Mouse (Mus musculus) gastrocnemius, adult 8-10 months (tissue): ENCODE results near the gene Spock2. TPM values are rescaled to one million over a fixed set of nuclear protein-coding genes. Genes with fewer than 3 reads are reported as not detected.
A peak's percentile ranks its signal among the peaks of the same experiment; 100 is the strongest.

Experiments
- DNase-seq, 2 experiments: peaks; one replicate each; pipeline ENCODE4 v3.0.0; 2022; ENCODE audit warnings: low spot score in 2 of 2
- total RNA-seq, 4 experiments: library from RNA; stranded (reverse); gene quantifications; 2 replicates each; pipeline ENCODE4 v1.2.4; 2022

Gene Spock2
- total RNA-seq, result 1 to 10 TPM; 2.8 to 7.0 (median 5.4) TPM

DNA sequence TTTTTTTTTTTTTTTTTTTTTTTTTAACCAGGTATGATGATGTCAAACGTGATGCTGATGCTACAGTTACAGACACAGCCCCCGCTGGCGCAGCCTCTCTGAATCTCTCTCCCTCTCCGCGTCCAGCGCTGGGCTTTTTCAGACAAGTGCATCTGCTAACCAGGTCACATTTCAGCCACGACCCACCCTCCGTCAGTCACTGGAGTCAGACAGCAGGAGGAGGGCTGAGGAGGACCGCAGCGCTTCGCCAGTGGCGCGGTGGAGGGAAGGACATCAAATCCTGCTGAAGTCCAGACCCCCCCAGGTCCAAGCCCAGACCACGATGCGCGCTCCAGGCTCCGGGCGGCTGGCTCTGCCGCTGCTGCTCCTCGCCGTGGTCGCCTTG is at the start of gene Spock2:
TSS of gene Spock2 (plus strand) at position 74 of the 385 bp plus-strand sequence.
- no peak for DNase-seq

DNA sequence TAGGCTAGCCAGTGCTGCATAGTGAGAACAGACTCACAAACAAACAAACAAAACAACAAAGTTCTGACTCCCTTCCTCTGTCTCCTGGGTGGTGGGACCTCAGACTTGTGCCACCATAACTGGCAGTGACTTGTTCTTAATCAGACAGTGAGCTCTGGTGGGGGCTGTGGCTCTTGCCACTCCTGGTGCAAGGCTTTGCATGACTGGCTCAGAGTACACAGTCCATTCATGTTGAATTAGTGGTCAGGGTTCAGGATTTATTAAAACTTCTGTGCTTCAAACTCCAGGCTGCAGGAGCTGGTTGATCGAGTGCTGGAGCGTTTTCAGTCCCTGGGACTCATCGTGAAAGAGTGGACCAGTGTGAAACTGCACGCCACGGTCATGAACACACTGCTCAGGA is 43.8 kb upstream of the Spock2 start:
- DNase-seq, result no peak

DNA sequence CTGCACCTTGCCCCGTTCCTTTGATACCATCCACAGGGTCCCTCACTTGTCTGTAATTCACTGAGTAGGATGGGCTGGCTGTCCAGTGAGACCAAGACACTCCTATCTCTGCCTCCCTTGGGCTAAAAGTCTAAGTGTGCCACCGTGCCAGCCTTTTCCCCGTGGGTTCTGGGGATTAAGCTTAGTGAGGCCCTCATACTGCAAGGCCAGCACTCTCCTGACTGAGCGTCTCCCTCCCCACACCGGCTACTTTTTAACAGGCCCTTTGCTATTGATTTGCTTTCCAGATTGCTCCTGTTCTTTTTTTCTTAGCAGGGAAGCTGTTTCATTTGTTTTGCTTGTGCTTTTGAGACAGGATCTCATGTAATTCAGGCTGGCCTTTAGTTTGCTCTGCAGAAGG is 43.1 kb upstream of the Spock2 start:
- DNase-seq, result no peak

DNA sequence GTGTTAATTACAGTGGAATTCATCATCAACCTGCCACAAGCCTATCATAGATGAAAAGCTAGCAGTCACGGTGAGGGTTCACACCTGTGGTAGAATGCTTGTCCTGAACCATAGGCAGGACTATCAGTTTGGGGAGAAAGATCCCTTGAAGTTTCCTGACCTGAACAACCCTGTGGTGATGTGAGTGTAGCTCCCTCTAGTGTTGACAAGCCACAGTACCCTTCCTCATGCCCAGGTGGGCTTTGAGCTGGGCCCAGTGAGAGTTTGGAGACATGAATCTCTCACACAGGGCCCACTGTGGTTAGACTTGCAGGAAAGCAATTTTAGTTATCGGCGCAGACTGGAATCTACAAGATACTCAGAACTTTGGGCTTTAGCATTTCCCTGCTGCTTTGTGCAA is 39.5 kb upstream of the Spock2 start:
- no peak for DNase-seq

DNA sequence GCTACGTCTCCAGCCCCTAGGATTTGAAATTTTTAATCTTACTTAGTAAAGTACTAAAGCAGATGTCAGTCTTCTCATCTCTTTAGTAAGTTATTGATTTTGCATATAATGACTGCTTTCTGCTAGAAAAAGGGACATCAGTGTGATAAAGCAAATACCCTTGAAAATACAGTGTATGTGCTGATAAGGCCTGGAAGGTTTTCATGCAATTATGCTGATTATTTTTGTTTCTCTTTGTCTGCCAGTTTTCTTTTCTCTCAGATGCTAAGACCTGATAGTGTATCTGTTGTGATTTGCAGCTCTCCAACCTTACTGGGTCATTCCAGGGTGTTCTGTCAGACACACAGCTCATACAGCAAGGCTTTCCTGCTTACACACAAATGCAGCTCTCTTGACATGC is 30.9 kb upstream of the Spock2 start:
- DNase-seq, result no peak

DNA sequence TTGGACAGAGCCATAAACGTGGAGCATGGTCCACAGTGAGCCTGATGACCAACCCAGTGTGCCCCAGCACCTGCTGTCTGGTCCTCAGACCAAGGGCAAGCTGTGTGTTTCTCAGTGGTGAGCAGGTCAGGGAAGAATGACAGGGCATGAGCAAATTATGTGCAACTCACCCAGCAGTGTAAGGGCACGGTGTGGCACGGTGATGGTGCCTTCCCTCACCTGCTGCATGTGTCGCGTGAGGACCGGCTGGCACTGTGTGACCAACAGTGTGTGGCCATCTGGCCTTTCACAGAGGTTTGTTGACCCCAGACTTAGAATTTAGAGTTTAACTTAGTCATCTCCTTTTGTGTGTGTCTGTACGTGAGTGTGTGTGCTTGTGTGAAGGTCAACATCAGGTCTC is 28.8 kb upstream of the Spock2 start:
- DNase-seq, result no peak

DNA sequence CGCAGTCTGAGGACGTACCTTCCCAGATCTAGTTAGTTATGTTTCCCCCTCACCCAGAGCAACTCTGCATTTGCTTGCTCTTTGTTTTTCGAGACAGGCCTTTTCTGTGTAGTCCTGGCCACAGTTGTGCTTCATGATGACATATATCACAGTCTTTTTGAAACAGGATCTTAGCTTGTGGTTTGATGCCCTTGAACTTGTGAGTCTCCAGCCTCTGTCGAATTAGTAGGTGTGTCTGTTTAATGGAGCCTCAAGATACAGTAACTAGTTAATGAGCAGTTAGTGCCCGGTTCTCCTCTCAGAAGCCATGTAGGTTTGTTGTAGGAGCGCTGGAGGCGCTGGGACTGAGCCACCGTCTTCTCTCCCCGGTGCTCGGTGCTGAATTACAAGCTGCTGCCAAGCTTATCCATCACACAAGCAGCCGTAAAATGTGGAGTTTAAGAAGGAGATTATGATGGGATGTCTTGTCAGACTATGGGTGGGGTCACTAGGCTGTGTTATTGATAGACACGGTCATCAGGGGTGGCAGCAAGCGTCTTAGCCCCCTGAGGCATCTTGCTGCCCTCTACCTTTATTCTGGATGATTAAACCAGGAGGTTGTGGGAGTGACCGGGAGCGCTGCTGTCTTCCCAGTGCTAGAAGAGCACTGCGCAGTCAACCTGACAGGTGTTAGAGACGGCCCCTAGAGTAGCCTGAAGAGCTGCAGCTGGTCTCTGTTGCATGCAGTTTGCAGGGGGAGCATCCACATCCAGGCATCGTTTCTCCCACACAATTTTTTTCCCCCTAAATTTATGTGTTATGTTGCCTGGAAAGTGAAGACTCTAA is 28.1 kb upstream of the Spock2 start:
- DNase-seq, result no peak

DNA sequence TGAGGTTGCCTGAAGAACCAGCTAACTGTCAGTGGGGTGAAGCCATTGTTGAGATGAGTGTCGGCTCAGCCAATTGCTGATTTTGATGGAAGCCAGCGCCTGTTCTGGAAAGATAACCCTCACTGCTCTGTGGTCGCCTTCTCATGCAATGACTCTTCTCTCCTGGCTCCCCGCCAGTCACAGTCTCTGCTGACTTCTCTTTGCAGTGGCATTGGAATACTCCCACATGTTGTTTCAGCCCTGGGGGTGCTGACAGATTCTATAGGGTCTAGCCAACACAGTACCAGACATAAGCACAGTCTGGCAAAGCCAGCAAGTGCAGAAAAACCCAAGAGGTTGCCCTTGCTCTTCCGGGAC is 27.5 kb upstream of the Spock2 start:
- DNase-seq, result peak; percentile 30 to 31

DNA sequence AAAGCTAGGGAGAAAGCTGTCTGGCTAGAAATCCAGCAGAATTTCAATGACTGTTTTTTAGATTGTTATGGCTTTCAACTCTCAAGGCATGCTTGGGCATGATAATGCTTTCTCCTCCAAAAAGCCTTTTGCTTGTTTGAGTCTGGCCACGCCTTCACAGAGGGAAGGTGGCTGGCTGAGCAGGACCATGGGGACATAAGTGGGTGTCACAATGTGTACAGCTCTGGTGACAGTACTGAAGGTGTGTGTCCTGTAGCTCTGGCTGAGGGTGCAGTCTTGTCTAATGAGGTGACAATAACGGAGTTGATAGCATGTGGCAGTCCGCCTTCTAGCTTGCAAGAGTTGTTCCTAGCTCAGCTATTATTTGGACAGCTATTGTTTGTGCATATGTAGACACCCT is 25.8 kb upstream of the Spock2 start:
- no peak for DNase-seq

DNA sequence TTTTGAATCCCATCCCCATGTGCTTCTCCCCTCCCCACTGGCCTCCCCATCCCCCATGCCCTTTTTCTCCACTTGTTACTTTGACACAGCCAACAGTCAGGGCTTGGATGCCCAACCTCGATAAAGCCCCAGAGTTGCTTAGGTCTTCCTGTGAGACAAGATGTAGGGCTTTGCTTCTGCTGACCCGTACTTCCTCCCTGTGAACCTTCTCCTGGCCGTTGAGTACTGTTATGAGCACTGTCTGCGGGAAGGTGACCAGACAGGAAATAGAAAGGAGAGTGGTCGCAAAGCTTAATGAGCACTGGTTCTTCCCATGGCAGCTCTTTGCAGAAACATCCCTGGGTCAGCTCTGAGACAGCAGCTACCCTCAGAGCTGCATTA is 25.4 kb upstream of the Spock2 start:
- no peak for DNase-seq

DNA sequence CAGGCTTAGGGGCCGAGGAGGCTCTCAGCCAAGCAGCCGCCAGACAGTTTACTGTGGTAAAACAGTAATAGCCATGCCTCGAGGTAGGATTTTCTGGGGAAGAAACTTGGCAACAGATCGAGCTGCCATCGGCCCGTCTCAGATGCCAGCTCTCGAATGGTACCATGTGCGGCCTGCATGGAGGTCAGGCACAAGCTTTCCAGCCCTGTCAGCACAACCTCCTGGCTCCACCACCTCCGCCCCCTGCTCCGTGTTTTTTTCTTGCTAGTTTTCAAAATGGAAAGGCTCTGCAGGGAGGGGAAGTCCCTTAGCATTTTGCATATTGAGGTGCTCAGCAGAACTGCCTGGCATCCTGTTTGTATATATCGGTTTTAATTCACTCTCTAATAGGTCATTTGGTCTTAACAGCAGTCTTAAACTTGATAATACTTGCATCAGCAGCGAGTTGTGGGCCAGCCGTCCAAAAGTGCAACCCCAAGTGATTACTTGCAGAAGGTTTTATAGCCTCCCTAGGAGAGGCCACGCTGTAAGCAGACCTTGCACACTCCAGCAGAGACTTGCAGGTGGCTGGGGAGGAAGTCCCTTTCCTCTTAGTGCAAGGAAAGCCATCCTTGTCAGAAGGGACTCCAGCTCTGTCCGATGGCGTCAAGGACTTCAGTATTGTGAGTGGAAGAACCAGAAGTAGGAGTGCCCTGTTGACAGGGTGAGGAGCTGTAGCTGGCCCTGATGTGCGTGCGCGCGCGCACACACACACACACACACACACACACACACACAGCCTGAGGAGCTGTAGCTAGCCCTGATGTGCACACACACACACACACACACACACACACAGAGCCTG is 24.8 kb upstream of the Spock2 start:
- DNase-seq, result peak; percentile 43 to 50

DNA sequence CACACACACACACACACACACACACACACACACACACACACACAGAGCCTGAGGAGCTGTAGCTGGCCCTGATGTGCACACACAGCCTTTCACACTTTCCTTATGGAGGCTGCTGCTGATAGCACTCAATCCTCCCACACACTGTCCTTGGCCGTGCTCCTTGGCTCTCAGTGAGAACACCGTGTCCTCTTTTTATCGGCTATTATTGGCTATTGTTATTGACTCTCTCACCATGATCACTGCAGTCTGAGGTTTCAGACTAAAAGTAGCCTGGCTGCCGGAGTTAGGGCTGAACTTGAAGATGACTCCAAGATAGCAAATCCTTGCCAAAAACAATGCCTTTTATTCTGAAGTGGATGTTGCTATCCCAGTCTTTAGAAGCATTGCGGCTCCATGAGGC is 24.1 kb upstream of the Spock2 start:
- peak; percentile 69 to 75 for DNase-seq

DNA sequence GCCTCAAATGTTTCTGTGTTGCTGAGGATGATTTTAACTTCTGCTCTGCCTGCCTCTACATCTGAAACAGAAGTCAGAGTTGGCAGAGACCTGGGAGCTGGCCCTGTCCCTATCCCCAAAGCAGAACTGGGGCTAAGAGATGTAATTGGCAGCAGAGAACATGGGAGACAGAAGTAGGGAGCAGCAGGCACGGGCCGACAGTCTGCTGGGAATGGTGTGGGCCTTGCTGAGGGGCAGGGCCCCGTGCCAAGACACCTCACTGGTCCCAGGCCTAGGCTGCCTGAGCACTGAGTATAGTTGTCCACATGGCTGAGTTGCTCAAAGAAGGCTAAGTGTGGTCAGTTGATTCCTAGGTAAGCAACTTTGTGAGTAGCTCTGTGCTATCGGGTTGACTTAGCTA is 22.0 kb upstream of the Spock2 start:
- no peak for DNase-seq

DNA sequence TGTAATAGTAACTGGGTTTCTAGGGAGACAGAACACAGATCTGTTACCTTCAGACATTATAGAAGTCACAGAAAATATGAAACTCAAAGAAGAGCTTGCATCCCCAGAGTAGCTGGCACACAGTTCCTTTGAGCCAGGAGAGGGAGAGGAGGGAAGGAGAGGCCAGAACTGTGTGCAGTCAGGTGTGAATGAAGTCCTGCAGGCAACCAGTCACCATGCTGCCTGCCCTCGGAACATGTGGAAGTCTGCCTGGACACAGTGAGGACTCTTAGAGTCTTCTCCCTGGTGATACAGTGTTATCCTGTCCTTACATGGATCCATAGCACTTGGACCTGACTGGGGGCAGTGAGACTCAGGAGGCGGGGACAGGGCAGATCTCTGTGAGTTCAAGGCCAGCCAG is 13.7 kb upstream of the Spock2 start:
- no peak for DNase-seq

DNA sequence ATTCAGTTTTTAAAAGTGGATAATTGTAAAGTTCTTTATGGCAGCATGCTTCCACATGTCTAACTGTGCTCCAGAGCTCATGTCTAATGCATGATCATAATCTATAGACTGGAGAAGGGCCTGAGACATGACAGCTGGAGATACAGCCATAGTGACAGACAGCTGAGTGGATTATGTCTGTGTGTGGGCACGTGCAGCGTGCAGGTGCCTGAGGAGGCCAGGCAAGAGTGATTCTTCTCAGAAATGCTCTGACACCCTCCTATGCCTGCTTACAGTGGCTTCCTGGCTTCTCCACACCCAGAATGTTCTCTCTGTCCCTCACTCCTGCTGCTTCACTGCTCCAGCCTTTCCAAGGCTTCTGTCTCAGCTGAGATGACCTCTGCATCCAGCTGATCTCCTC is 12.3 kb upstream of the Spock2 start:
- DNase-seq, result no peak

DNA sequence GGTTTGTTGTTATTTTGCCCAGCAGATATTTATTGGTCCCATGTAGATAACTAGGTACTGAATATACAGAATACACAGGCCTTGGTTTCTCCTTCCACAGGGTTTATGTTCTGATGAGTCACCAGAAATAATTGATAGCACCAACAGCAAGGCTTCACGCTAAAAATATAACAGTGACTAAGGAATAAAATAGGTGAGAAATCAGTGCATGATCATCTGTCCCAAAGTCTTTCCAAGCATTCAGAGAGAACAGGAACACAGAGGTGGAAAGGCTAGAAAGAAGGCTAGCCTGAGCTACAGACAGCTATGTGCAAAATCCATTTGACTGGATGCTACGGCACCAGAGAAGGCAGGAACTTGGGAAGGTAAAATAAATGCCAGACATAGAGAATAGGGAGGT is 10.5 kb upstream of the Spock2 start:
- DNase-seq, result no peak

DNA sequence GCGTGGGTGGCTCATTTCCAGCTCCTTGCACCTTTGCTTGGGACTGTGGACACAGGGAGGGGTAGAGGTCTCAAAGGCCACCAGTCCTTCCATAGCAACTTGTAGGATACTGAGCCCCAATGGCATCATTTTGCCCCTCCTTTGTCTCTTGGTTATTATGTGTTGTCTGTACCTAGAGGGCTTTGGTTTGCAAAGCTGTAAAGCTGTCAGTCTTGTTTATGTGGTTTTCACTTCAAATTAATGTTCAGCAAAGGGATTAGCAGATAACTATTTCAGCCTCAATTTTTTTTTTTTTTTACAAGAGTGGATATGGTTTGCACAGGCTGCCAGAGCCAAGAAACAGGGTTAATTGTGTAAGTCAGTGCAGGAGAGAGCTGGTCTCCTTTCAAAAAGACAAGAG is 9.7 kb upstream of the Spock2 start:
- DNase-seq, result no peak

DNA sequence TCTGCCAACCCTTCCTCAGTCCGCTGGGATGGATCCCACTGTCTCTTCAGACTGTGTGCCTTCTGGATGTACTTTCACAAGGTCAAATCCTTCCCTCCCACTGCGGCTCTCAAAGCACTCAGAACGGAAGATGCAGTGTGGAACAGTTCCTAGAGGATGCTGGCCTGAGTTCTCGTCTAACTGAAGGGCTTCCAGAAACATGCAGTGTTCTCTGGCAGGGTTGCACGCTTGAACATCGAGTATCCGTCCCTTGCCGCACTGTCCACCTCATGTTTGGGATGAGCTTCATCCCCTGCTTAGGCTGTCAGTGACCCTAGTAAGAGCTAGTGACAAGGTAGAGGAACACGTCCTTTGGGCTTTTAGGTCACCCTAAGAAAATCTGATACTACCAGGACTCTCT is 8.9 kb upstream of the Spock2 start:
- no peak for DNase-seq

DNA sequence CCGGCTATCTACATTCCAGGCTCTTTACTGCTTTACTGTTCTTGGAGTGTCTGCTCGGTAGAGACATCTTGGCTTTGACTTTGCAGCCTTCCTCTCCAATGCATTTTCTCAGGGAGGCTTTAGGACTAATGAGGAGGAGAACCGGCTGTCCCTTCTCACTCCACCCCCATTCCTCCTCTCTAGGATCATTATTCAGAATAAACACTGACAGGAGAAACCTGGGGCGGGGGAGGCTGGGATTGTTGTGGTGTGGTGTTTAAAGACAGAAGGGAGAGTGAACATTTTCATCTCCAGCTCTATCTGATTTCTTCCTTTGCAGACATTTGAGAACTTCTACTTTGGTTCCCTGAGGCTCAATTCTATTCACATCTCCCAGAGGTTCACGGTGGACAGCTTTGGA is 8.2 kb upstream of the Spock2 start:
- no peak for DNase-seq

DNA sequence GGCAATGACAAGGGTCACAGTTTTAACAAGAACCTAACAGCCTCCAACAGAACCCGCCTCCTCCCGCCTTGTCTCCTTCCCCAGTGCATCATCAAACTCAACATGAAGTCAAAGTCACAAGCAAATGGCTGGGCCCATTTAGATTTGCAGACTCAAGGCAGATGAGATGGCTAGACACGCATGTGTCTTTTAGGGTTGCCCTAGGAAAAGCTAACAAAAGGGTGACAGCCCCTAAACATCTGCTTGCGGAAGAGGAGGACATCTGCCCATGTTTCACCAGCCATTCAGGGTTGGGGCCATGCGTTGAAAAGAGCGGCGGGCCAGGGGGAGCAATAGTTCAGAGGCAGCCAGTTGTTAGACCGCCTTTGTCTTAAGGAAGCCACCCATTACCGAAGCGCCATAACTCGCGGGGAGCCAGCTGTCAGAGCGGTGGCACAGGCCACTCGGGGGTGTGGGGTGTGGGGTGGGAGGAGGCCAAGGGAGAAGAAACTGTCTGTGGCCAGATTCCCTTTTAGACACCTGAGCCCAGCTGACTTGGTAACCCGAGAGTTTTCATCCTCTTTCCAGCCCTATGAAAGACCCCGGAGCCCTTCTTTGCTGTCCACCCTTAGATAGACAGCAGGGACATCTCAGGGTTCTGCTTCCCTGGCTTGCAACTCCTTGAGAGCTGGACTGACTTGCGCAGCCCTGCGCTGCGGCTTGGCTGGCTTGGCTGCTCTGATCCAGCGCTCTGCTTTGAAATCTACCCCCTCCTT is 451 bp upstream of the Spock2 start:
- no peak for DNase-seq

DNA sequence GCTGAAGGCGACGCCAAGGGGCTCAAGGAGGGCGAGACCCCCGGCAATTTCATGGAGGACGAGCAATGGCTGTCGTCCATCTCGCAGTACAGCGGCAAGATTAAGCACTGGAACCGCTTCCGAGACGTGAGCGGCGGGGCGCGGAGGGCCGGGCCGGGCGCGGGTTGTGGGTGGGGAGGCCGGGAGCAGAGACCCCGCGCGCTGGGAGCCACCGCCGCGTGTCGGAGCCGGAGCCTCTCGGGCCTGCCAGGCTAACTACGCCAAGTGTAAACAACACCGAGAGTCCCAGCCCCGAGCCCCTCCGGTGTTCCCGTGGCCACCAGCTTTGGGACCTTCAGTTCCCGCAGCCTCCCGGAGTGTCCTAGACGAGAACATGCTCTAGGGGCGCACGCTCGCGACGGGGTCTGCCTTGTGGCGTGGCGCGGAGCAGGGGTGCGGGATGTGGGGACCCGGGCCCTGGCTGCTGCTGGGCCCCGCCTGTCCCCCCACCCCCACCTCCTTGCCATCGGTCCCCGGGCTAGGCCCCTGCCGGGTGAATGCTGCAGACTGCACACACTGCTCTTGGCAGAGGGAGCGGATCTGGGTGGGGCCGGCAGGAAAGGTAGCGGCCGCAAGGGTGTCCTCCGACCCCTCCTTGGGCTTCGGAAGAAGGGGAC is 640 bp downstream of the Spock2 start:
- DNase-seq, result peak in 1 of 2 experiments; percentile 17

DNA sequence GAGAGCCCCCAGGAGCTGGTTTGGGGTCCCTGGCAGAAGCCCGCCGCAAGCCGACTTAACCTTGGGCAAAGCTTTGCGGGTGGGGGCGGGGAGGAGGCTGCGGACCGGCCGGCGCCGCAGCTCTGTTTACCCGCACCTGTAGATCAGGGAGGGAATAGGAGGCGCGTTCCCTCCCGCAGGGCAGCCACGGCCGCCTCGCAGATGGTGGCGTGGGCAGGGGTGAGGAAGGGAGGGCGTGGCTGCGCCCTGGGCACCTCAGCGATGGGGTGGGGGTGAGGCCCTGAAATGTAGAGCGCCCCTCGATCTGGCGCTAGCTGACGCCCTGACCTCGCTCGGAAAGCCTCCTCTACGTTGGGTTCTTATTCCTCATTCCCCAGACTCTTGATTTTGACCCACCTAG is 1.4 kb downstream of the Spock2 start:
- no peak for DNase-seq
